Mouse (Mus musculus): ENCODE data around the gene Krtap5-1. TPM values are rescaled to one million over a fixed set of nuclear protein-coding genes. Genes with fewer than 3 reads are reported as not detected.
"Not testable (repeated sequence)": the region's sequence is repeated elsewhere in the genome, so short reads cannot be mapped to it uniquely, and the experiment has no call there.

Krtap5-1 gene
- polyA plus RNA-seq, 1 experiment: not detected

- WGBS: 1% methylated on average over 3 of the region's 3 CpGs
- not testable (repeated sequence) for H3K4me1 ChIP-seq (ENCODE audit: control insufficient read depth, insufficient read depth, low read length); H3K4me3 ChIP-seq (replicated peaks; ENCODE audit: extremely low read depth, low read depth, low read length)
- peak; percentile 68 for TF ChIP-seq CTCF (IDR thresholded peaks at IDR 0.05; ENCODE audit: insufficient read depth, low read length)
- DNase-seq: peak; percentile 64
Measured at GRCm38 (mm10) chr7:142278183-142278582, 18.7 kb downstream of the Krtap5-1 start.

DNA sequence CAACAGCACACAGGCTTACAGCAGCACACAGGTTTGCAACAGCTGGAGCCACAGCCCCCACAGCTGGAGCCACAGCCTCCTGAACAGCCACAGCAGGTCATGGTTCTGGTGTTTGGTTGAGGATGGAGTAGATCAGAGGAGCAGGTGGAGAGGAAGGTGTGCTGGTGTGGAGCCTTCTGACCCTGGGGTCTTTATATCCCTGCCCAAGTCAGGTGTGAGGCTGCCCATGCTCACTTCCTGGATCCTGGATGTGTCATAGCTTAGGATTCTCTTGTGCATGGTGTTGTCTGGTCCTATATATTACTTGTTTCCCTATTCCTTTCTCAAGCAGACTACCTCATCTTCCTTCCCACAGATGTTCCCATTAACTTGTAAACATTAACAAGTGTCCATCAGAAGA lies 22.7 kb downstream of the Krtap5-1 start, which contains the start of gene Gm4559:
TSS of gene Gm4559 (minus strand) at position 101 of the 400 bp plus-strand sequence.
- not testable (repeated sequence) for H3K4me1 ChIP-seq (ENCODE audit: control insufficient read depth, insufficient read depth, low read length); DNase-seq; H3K4me3 ChIP-seq (replicated peaks; ENCODE audit: extremely low read depth, low read depth, low read length)

GRCm38 (mm10) chr7:142258254-142258653 lies 38.7 kb downstream of the Krtap5-1 start, which contains the start of gene Gm2431:
Gene Gm2431, minus strand, starts transcription at chr7:142258354.
- 24% methylated on average over 1 of the region's 1 CpGs for WGBS
- H3K4me1 ChIP-seq (ENCODE audit: control insufficient read depth, insufficient read depth, low read length); H3K4me3 ChIP-seq (replicated peaks; ENCODE audit: extremely low read depth, low read depth, low read length); DNase-seq: not testable (repeated sequence)

DNA sequence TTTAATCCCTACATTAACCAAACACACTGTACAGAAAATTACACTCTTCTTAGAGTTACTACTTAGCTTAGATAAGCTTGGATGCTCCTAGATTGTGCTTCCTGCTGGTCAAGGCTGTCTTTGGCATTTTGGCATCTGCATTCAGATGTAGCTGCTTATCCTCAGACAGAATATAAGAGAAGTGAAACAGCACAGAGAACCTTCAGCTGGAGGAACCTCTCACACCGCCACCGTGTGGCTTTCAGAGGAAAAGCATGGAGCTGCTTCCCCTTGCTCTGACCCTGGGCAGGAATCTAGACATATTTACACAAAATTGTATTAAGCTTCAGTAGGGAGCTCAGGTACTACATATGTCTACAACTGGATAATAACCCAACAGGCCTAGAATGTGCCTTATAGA lies 41.4 kb downstream of the Krtap5-1 start:
- H3K4me1 ChIP-seq (ENCODE audit: control insufficient read depth, insufficient read depth, low read length): no peaks in the 10 kb centered on the region; the same call in 1 of the 2 replicates
- DNase-seq: peak; percentile 31
- 0% methylated on average over 2 of the region's 2 CpGs for WGBS
- H3K4me3 ChIP-seq (replicated peaks; ENCODE audit: extremely low read depth, low read depth, low read length): no peak overlapping the region
- no peak for TF ChIP-seq POLR2A (IDR thresholded peaks at IDR 0.05; ENCODE audit: borderline replicate concordance, extremely low read depth, low read depth, low read length)
- peak; percentile 72 for TF ChIP-seq CTCF (IDR thresholded peaks at IDR 0.05; ENCODE audit: insufficient read depth, low read length)

- H3K4me3 ChIP-seq (replicated peaks; ENCODE audit: extremely low read depth, low read depth, low read length): no peak overlapping the region
- WGBS: 0% methylated on average over 1 of the region's 1 CpGs
- H3K4me1 ChIP-seq (ENCODE audit: control insufficient read depth, insufficient read depth, low read length): no peaks in the 10 kb centered on the region
- 0 out of 2 replicates have a peak, but pooled peaks have one; percentile 6 for TF ChIP-seq CTCF (IDR thresholded peaks at IDR 0.05; ENCODE audit: insufficient read depth, low read length)
- TF ChIP-seq POLR2A (IDR thresholded peaks at IDR 0.05; ENCODE audit: borderline replicate concordance, extremely low read depth, low read depth, low read length): no peak
- DNase-seq: peak; percentile 19
Measured at GRCm38 (mm10) chr7:142249824-142250223, 47.1 kb downstream of the Krtap5-1 start.

Other genes with a start within 250 kb of the Krtap5-1 start
- gene Mob2, start 236.1 kb downstream of the Krtap5-1 start, polyA plus RNA-seq (2012; rRNA removed): 40.6 and 54.0 TPM in 2 replicates
- gene Dusp8, start 201.3 kb downstream of the Krtap5-1 start, polyA plus RNA-seq (2012; rRNA removed): 30.1 and 33.3 TPM in 2 replicates
- not detected in 2 replicates for gene Gm45618, start 176.4 kb downstream of the Krtap5-1 start, polyA plus RNA-seq (2012; rRNA removed)
- not detected in 2 replicates for gene Gm39115, start 161.1 kb downstream of the Krtap5-1 start, polyA plus RNA-seq (2012; rRNA removed)
- gene Gm45337, start 152.5 kb downstream of the Krtap5-1 start, polyA plus RNA-seq (2012; rRNA removed): not detected in 2 replicates
- gene Gm29735, start 140.0 kb downstream of the Krtap5-1 start, polyA plus RNA-seq (2012; rRNA removed): not detected in 2 replicates
- gene Gm4553, start 131.4 kb downstream of the Krtap5-1 start, polyA plus RNA-seq (2012; rRNA removed): not detected in 2 replicates
- not detected in 2 replicates for gene Krtap5-2, start 121.1 kb downstream of the Krtap5-1 start, polyA plus RNA-seq (2012; rRNA removed)
- not detected in 2 replicates for gene Gm10153, start 106.7 kb downstream of the Krtap5-1 start, polyA plus RNA-seq (2012; rRNA removed)
- gene Krtap5-3, start 95.8 kb downstream of the Krtap5-1 start, polyA plus RNA-seq (2012; rRNA removed): not detected in 2 replicates
- gene Gm7579, start 85.3 kb downstream of the Krtap5-1 start, polyA plus RNA-seq (2012; rRNA removed): not detected in 2 replicates
- gene Krtap5-5, start 67.1 kb downstream of the Krtap5-1 start, polyA plus RNA-seq (2012; rRNA removed): 0.28 and 0.30 TPM in 2 replicates
- gene Gm40460, start 56.0 kb downstream of the Krtap5-1 start, polyA plus RNA-seq (2012; rRNA removed): not detected in 2 replicates
- gene Gm2431, start 38.8 kb downstream of the Krtap5-1 start, polyA plus RNA-seq (2012; rRNA removed): not detected in 2 replicates
- gene Gm4559, start 22.8 kb downstream of the Krtap5-1 start, polyA plus RNA-seq (2012; rRNA removed): not detected in 2 replicates
- gene Krtap5-4, start 6.4 kb upstream of the Krtap5-1 start, polyA plus RNA-seq (2012; rRNA removed): not detected in 2 replicates
- 48.5 and 49.1 TPM in 2 replicates for gene Ifitm10, start 76.6 kb upstream of the Krtap5-1 start, polyA plus RNA-seq (2012; rRNA removed)
- gene Gm49369, start 85.5 kb upstream of the Krtap5-1 start, polyA plus RNA-seq (2012; rRNA removed): 0.24 TPM in 1 of 2 replicates, not detected in the other
- 689 and 921 TPM in 2 replicates for gene Ctsd, start 90.9 kb upstream of the Krtap5-1 start, polyA plus RNA-seq (2012; rRNA removed)
- gene Syt8, start 137.7 kb upstream of the Krtap5-1 start, polyA plus RNA-seq (2012; rRNA removed): 0.19 and 8.6 TPM in 2 replicates
- 3.1 and 223 TPM in 2 replicates for gene Tnni2, start 144.7 kb upstream of the Krtap5-1 start, polyA plus RNA-seq (2012; rRNA removed)
- 131 and 188 TPM in 2 replicates for gene Lsp1, start 163.7 kb upstream of the Krtap5-1 start, polyA plus RNA-seq (2012; rRNA removed)
- 4.1 and 64.7 TPM in 2 replicates for gene Tnnt3, start 201.7 kb upstream of the Krtap5-1 start, polyA plus RNA-seq (2012; rRNA removed)
- gene Mrpl23, start 235.6 kb upstream of the Krtap5-1 start, polyA plus RNA-seq (2012; rRNA removed): 8.0 and 10.3 TPM in 2 replicates

Data from lung, adult 2 months (tissue).